In genomic region chr16:17575870-17576824, GRCm38 (mm10) we compare ENCODE assay signal across 8 mouse cellular contexts. TPM values are rescaled to one million over a fixed set of nuclear protein-coding genes. Genes with fewer than 3 reads are reported as not detected.
DNase-seq lines count a peak whose midpoint lies in the region; ATAC-seq and TF ChIP-seq lines count a peak whose summit lies in the region.

No protein-coding gene starts in this region.

- DNase-seq in thymus, adult 2 months, result no peak
- no peak for DNase-seq in thymus, adult 18-20 months
- peak; percentile 39 for DNase-seq in embryonic facial prominence, embryonic 10.5 days (ENCODE audit: low spot score)
- peak; percentile 49 to 60 for DNase-seq in heart, adult 18-20 months
- peak; percentile 66 to 72 for DNase-seq in kidney, adult 8-10 months
- DNase-seq in stomach, postnatal 0 days (ENCODE audit: low spot score), result peak; percentile 93

- ATAC-seq in limb, embryonic 13.5 days (ENCODE audit: low FRiP score, low read depth), result peak; percentile 54; the same call in 1 of the 2 replicates
- ATAC-seq in midbrain, embryonic 12.5 days (ENCODE audit: low FRiP score, low read depth), result 0 out of 2 replicates have a peak, but pooled peaks have one; percentile 52
- peak; percentile 81 for ATAC-seq in stomach, postnatal 0 days (ENCODE audit: low FRiP score, low TSS enrichment)

- no peaks in the 10 kb centered on the region for H3K36me3 ChIP-seq in thymus, adult 2 months (ENCODE audit: control insufficient read depth, insufficient read depth, low read length)
- H3K36me3 ChIP-seq in embryonic facial prominence, embryonic 10.5 days (replicated peaks), result no peaks in the 10 kb centered on the region
- H3K36me3 ChIP-seq in limb, embryonic 13.5 days, result no peaks in the 10 kb centered on the region
- H3K36me3 ChIP-seq in midbrain, embryonic 12.5 days, result no peaks in the 10 kb centered on the region
- no peaks in the 10 kb centered on the region for H3K36me3 ChIP-seq in stomach, postnatal 0 days (ENCODE audit: control insufficient read depth, insufficient read depth, low read length)

- WGBS in thymus, adult 2 months, result 21% methylated on average over 45 of the region's 45 CpGs
- WGBS in embryonic facial prominence, embryonic 10.5 days, result 15% methylated on average over 45 of the region's 45 CpGs
- WGBS in limb, embryonic 13.5 days, result 14% methylated on average over 45 of the region's 45 CpGs
- WGBS in midbrain, embryonic 12.5 days, result 14% methylated on average over 44 of the region's 45 CpGs
- WGBS in stomach, postnatal 0 days, result 12% methylated on average over 45 of the region's 45 CpGs

- H3K4me3 ChIP-seq in thymus, adult 2 months (ENCODE audit: control insufficient read depth, insufficient read depth, low read length), result peak overlapping the region; percentile 61
- peak overlapping the region; percentile 57 for H3K4me3 ChIP-seq in embryonic facial prominence, embryonic 10.5 days
- H3K4me3 ChIP-seq in limb, embryonic 13.5 days, result peak overlapping the region; percentile 60
- H3K4me3 ChIP-seq in midbrain, embryonic 12.5 days, result peak overlapping the region; percentile 50
- H3K4me3 ChIP-seq in stomach, postnatal 0 days (ENCODE audit: low read depth, low read length), result peak overlapping the region; percentile 57

- H3K27me3 ChIP-seq in thymus, adult 2 months (ENCODE audit: control insufficient read depth, insufficient read depth, low read length), result no peaks in the 10 kb centered on the region
- peaks cover 74% of the 10 kb centered on the region for H3K27me3 ChIP-seq in embryonic facial prominence, embryonic 10.5 days (replicated peaks; ENCODE audit: low read depth, poor library complexity, severe bottlenecking)
- H3K27me3 ChIP-seq in limb, embryonic 13.5 days, result peaks cover 65% of the 10 kb centered on the region
- H3K27me3 ChIP-seq in midbrain, embryonic 12.5 days, result peaks cover 48% of the 10 kb centered on the region
- no peaks in the 10 kb centered on the region for H3K27me3 ChIP-seq in stomach, postnatal 0 days (ENCODE audit: control insufficient read depth, insufficient read depth, low read length)

- no peak for TF ChIP-seq CTCF in thymus, adult 2 months (IDR thresholded peaks at IDR 0.05; ENCODE audit: borderline replicate concordance, control insufficient read depth, extremely low read depth, insufficient read depth, low read length, poor library complexity)
- peak; percentile 26; the same call in 1 of the 2 replicates for TF ChIP-seq CTCF in stomach, postnatal 0 days (IDR thresholded peaks at IDR 0.05; ENCODE audit: low read depth)

- H3K9ac ChIP-seq in limb, embryonic 13.5 days, result peak overlapping the region; percentile 67
- peak overlapping the region; percentile 53 for H3K9ac ChIP-seq in midbrain, embryonic 12.5 days (replicated peaks)
- peak overlapping the region; percentile 67 for H3K9ac ChIP-seq in stomach, postnatal 0 days (ENCODE audit: low read length)

- no peak overlapping the region for H3K27ac ChIP-seq in thymus, adult 2 months (ENCODE audit: control insufficient read depth, insufficient read depth, low read length)
- H3K27ac ChIP-seq in embryonic facial prominence, embryonic 10.5 days (replicated peaks), result no peak overlapping the region
- H3K27ac ChIP-seq in limb, embryonic 13.5 days, result no peak overlapping the region
- no peak overlapping the region for H3K27ac ChIP-seq in midbrain, embryonic 12.5 days (replicated peaks)
- peak overlapping the region; percentile 73 for H3K27ac ChIP-seq in stomach, postnatal 0 days (replicated peaks)

- peaks cover 8% of the 10 kb centered on the region for H3K4me1 ChIP-seq in thymus, adult 2 months (replicated peaks; ENCODE audit: control insufficient read depth, insufficient read depth, low read length)
- peaks cover 14% of the 10 kb centered on the region for H3K4me1 ChIP-seq in embryonic facial prominence, embryonic 10.5 days
- H3K4me1 ChIP-seq in limb, embryonic 13.5 days, result peaks cover 9% of the 10 kb centered on the region
- peaks cover 7% of the 10 kb centered on the region; the same call in 1 of the 2 replicates for H3K4me1 ChIP-seq in midbrain, embryonic 12.5 days
- peaks cover 3% of the 10 kb centered on the region; the same call in 1 of the 2 replicates for H3K4me1 ChIP-seq in stomach, postnatal 0 days (replicated peaks; ENCODE audit: control insufficient read depth, insufficient read depth)

- no peak for TF ChIP-seq EP300 in stomach, postnatal 0 days (optimal IDR thresholded peaks at IDR 0.05)

- no peak for TF ChIP-seq POLR2A in thymus, adult 2 months (IDR thresholded peaks at IDR 0.05; ENCODE audit: control insufficient read depth, extremely low read depth, insufficient read depth, low read length, poor library complexity)

- peak overlapping the region; percentile 88 for H3K4me2 ChIP-seq in limb, embryonic 13.5 days (replicated peaks)
- H3K4me2 ChIP-seq in midbrain, embryonic 12.5 days (replicated peaks), result peak overlapping the region; percentile 70
- peak overlapping the region; percentile 88 for H3K4me2 ChIP-seq in stomach, postnatal 0 days (replicated peaks; ENCODE audit: low read depth)

- no peaks in the 10 kb centered on the region for H3K9me3 ChIP-seq in embryonic facial prominence, embryonic 10.5 days
- no peaks in the 10 kb centered on the region for H3K9me3 ChIP-seq in limb, embryonic 13.5 days
- no peaks in the 10 kb centered on the region for H3K9me3 ChIP-seq in midbrain, embryonic 12.5 days
- H3K9me3 ChIP-seq in stomach, postnatal 0 days (ENCODE audit: control insufficient read depth, low read length), result no peaks in the 10 kb centered on the region

RNA-seq across cellular contexts. Expression of gene Slc7a4, which starts 6.9 kb away (rescaled TPM):
- 5.0 and 6.5 TPM in 2 replicates for polyA plus RNA-seq in thymus, adult 2 months (2012; rRNA removed)
- 1.5 and 1.6 TPM in 2 replicates for polyA plus RNA-seq in embryonic facial prominence, embryonic 10.5 days (2016; fragmentation: Nextera tagmentation; extraction: Ambion mirVana)
- 1 to 10 TPM; 4.2 to 4.3 TPM for total RNA-seq in heart, adult 18-20 months (2021)
- polyA plus RNA-seq in limb, embryonic 13.5 days (2015; fragmentation: Nextera tagmentation; extraction: Ambion mirVana), result 5.7 and 5.8 TPM in 2 replicates
- 4.5 and 5.6 TPM in 2 replicates for polyA plus RNA-seq in midbrain, embryonic 12.5 days (2016; fragmentation: Nextera tagmentation; extraction: Ambion mirVana)
- polyA plus RNA-seq in stomach, postnatal 0 days (2015; fragmentation: Nextera tagmentation; extraction: Ambion mirVana), result 22.8 and 24.4 TPM in 2 replicates

RNA-seq across cellular contexts. Expression of gene P2rx6, which starts 14.5 kb away (rescaled TPM):
- polyA plus RNA-seq in thymus, adult 2 months (2012; rRNA removed), result 1.6 and 1.8 TPM in 2 replicates
- polyA plus RNA-seq in embryonic facial prominence, embryonic 10.5 days (2016; fragmentation: Nextera tagmentation; extraction: Ambion mirVana), result 0.21 and 0.24 TPM in 2 replicates
- total RNA-seq in heart, adult 18-20 months (2021), result 1 to 10 TPM; 1.8 TPM
- 0.36 and 0.40 TPM in 2 replicates for polyA plus RNA-seq in limb, embryonic 13.5 days (2015; fragmentation: Nextera tagmentation; extraction: Ambion mirVana)
- polyA plus RNA-seq in midbrain, embryonic 12.5 days (2016; fragmentation: Nextera tagmentation; extraction: Ambion mirVana), result 0.80 and 1.4 TPM in 2 replicates
- polyA plus RNA-seq in stomach, postnatal 0 days (2015; fragmentation: Nextera tagmentation; extraction: Ambion mirVana), result 1.5 and 1.7 TPM in 2 replicates

RNA-seq across cellular contexts. Expression of gene Lrrc74b, which starts 15.1 kb away (rescaled TPM):
- 0.10 and 0.11 TPM in 2 replicates for polyA plus RNA-seq in thymus, adult 2 months (2012; rRNA removed)
- polyA plus RNA-seq in embryonic facial prominence, embryonic 10.5 days (2016; fragmentation: Nextera tagmentation; extraction: Ambion mirVana), result 0.10 TPM in 1 of 2 replicates, not detected in the other
- not detected for total RNA-seq in heart, adult 18-20 months (2021)
- not detected in 2 replicates for polyA plus RNA-seq in limb, embryonic 13.5 days (2015; fragmentation: Nextera tagmentation; extraction: Ambion mirVana)
- polyA plus RNA-seq in midbrain, embryonic 12.5 days (2016; fragmentation: Nextera tagmentation; extraction: Ambion mirVana), result 0.27 and 0.40 TPM in 2 replicates
- polyA plus RNA-seq in stomach, postnatal 0 days (2015; fragmentation: Nextera tagmentation; extraction: Ambion mirVana), result 0.33 TPM in 2 replicates

RNA-seq across cellular contexts. Expression of gene Smpd4, which starts 43.0 kb away (rescaled TPM):
- polyA plus RNA-seq in thymus, adult 2 months (2012; rRNA removed), result 134 and 144 TPM in 2 replicates
- 66.7 and 68.7 TPM in 2 replicates for polyA plus RNA-seq in embryonic facial prominence, embryonic 10.5 days (2016; fragmentation: Nextera tagmentation; extraction: Ambion mirVana)
- total RNA-seq in heart, adult 18-20 months (2021), result 10 to 100 TPM; 18.9 to 20.6 TPM
- 40.0 and 42.7 TPM in 2 replicates for polyA plus RNA-seq in limb, embryonic 13.5 days (2015; fragmentation: Nextera tagmentation; extraction: Ambion mirVana)
- polyA plus RNA-seq in midbrain, embryonic 12.5 days (2016; fragmentation: Nextera tagmentation; extraction: Ambion mirVana), result 36.3 and 38.2 TPM in 2 replicates
- 7.7 and 9.7 TPM in 2 replicates for polyA plus RNA-seq in stomach, postnatal 0 days (2015; fragmentation: Nextera tagmentation; extraction: Ambion mirVana)

RNA-seq across cellular contexts. Expression of gene Thap7, which starts 45.2 kb away (rescaled TPM):
- 139 and 141 TPM in 2 replicates for polyA plus RNA-seq in thymus, adult 2 months (2012; rRNA removed)
- polyA plus RNA-seq in embryonic facial prominence, embryonic 10.5 days (2016; fragmentation: Nextera tagmentation; extraction: Ambion mirVana), result 49.4 and 52.2 TPM in 2 replicates
- 10 to 100 TPM; 13.5 to 13.6 TPM for total RNA-seq in heart, adult 18-20 months (2021)
- polyA plus RNA-seq in limb, embryonic 13.5 days (2015; fragmentation: Nextera tagmentation; extraction: Ambion mirVana), result 72.0 and 75.2 TPM in 2 replicates
- polyA plus RNA-seq in midbrain, embryonic 12.5 days (2016; fragmentation: Nextera tagmentation; extraction: Ambion mirVana), result 53.1 and 61.2 TPM in 2 replicates
- 41.0 and 42.4 TPM in 2 replicates for polyA plus RNA-seq in stomach, postnatal 0 days (2015; fragmentation: Nextera tagmentation; extraction: Ambion mirVana)

Comparison
In these comparisons a context has a peak if more than half of its experiments do, and no peak if none do; other contexts are left out.
1. DNase-seq: peak in embryonic facial prominence, embryonic 10.5 days (single experiment), heart, adult 18-20 months (2 of 2), kidney, adult 8-10 months (2 of 2) and stomach, postnatal 0 days (single experiment); none in thymus, adult 2 months (single experiment) and thymus, adult 18-20 months (0 of 2).
2. Peak in every context shown above with its lines, with median percentiles within 50 percentile points of each other: H3K4me3 ChIP-seq, ATAC-seq, H3K4me2 ChIP-seq and H3K9ac ChIP-seq.